Mouse (Mus musculus): ENCODE results near the gene Ube2z. TPM values are rescaled to one million over a fixed set of nuclear protein-coding genes. Genes with fewer than 3 reads are reported as not detected.

Gene Ube2z
- 49.6 TPM for polyA plus RNA-seq (2017; shearing (Covaris generic))

DNA sequence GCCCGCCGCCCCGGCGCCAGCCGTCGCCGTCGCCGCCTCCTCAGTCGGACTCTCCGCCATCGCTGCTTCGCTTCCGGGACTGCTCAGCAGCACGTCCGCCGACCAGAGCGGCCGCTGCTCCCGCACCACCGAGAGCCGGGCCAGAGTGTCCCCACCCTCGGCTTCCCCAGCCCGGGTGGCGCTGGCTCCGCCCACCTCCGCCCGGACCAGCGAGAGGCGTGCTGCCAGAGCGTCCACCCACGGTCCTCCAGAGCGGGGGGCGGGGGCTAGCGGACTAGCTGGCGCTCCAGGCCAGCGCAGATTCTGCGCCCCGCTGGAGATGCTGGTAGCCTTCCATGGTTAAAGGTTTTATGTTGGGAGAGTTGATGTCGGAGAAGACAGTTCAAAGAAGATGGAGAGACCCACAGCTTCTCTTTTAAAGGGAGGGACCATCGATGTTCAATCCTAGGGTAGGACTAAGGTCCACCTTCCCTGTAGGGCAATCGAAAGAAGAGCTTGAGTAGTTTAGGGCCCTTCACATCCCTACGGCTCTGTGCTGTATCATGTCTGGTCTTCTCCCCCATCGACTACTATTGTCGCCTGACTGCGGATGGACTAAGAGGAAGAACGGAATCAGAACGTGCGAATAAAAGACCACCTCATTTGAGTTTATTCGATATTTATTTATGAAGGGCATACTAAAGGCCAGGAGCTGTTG is at the start of gene Ube2z:
Ube2z (minus strand) TSS at position 174 of the 697 bp plus-strand sequence.

DNA sequence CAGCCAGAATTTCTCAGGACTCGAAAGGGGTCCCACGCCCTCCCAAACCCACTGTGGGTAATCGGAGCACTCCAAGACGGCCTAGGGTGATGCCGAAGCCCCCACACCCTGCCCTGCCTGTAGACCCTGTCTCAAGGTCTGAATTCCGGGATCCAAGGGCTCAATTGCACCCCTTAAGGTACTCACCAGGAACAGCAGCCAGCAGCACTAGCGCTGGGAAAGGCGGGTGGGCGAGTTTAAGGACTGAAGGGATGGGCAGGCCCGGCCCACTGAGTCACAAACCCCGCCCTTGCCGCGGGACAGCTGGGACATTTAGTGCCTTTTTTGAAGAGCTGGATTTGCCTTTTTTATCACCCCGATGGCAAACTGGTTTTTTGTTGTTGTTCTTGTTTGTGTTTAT is 46.6 kb upstream of the Ube2z start, which contains the start of gene Calcoco2:
Calcoco2 (minus strand) TSS at position 214 of the 400 bp plus-strand sequence.

DNA sequence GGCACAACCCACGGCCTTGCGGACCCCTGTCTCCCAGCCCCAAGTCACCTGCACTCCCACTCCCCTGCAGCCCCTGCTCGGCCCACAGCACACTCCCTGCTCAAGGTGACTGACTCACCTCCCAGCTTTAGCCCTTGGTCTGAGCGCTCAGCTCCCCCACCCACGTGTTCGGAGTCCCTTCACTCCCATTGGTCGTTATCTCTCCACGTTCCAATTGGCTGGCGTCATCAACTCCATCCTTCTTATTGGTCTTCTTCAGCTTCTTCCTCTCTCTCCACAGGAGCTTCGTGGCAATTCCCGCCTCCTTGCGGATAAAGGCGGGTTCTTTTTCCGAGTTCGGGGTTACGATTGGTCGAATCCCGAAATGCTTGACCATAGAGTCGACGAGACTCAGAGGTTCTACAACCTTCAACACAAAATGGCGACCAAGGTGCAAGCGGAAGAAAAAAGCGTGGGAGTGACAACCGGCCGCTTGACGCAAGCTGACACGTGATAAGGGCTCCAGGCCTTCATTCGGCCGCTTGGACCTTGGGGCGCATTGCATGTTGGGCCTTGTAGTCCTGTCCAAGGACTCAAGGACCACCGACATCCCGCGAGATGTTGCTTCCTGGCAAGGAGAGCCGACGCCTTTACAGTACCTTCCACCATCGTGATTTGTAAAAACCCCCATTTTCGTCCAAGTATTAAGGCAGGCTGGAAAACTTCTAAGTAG is 10.5 kb upstream of the Ube2z start, which contains the start of gene Atp5g1:
Atp5g1 (minus strand) TSS at position 162 of the 712 bp plus-strand sequence.

DNA sequence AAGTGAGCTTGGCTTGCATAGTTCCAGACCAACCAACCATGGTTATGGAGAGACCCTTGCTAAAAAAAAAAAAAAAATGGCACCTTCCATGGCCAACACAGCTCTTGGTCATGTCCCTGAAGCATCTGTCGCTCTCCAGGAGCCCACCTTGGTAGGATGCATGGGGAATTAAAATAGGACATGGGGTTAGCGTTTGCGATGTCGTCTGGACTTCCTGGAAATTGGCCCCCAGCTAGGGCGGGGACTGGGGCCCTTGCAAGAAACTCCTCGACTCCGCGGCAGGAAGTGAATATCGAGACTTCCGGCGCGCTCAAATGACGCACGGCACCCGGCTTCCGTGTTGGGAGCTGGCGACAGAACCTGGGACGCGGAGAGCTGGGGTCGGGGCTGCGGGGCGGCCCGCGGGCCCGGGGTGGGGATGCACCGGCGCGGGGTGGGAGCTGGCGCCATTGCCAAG is 30.6 kb downstream of the Ube2z start, which contains the start of gene Snf8:
Snf8 (plus strand) TSS at position 290 of the 457 bp plus-strand sequence.

DNA sequence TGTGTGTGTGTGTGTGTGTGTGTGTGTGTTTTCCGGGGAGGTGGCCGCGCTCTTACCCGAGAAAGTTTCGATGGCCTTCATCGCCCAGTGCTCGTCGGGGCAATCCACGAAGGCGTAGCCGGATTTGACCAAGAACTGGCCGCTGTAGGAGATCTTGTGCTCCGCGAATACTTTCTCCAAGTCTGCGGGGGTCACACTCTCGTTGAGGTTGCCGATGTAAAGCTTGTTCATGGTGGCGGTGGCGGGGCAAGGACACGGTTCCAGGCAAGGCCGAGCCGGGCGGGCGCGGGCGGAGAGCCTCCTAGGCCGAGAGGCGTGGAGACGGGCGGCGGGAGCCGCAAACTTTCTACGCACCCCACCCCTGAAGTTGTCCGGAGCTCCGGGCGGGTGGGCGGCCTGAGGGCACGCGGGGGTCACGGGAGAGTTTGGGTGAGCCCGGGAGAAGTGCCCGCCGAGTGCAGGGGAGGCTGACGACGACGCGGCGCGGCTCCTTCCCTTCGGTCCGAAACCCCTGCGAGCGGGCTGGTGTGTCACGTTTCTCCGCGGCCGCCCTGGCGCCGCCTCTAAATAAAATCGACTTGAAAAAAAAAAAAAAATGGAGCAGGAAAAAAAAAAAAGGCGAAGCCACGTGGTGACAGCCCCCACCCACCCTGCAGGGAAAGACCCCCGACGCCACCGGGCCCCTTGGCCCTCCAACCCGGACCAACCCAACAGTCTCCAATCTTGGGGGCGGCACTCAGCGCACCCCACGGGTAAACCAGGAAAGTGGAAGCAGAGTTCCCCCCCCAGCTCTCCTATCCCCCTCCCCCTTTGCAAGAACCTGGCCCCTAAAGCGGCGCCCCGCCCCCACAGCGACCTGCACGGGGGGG is 59.6 kb downstream of the Ube2z start, which contains the start of gene Igf2bp1:
Igf2bp1 (minus strand) TSS at position 538 of the 869 bp plus-strand sequence.

Other genes starting within 250 kb of the Ube2z start
- gene Phospho1, start 240.9 kb downstream of the Ube2z start, polyA plus RNA-seq (2017; shearing (Covaris generic)) = not detected
- gene Gngt2, start 228.2 kb downstream of the Ube2z start, polyA plus RNA-seq (2017; shearing (Covaris generic)) = 7.8 TPM
- gene Abi3, start 222.9 kb downstream of the Ube2z start, polyA plus RNA-seq (2017; shearing (Covaris generic)) = 7.7 TPM
- not detected for gene B4galnt2, start 150.5 kb downstream of the Ube2z start, polyA plus RNA-seq (2017; shearing (Covaris generic))
- 0.15 TPM for gene Igf2bp1, start 59.4 kb downstream of the Ube2z start, polyA plus RNA-seq (2017; shearing (Covaris generic))
- not detected for gene Gip, start 40.8 kb downstream of the Ube2z start, polyA plus RNA-seq (2017; shearing (Covaris generic))
- 69.0 TPM for gene Snf8, start 30.5 kb downstream of the Ube2z start, polyA plus RNA-seq (2017; shearing (Covaris generic))
- 246 TPM for gene Atp5g1, start 10.3 kb upstream of the Ube2z start, polyA plus RNA-seq (2017; shearing (Covaris generic))
- not detected for gene Calcoco2, start 46.6 kb upstream of the Ube2z start, polyA plus RNA-seq (2017; shearing (Covaris generic))
- not detected for gene Ttll6, start 68.4 kb upstream of the Ube2z start, polyA plus RNA-seq (2017; shearing (Covaris generic))
- gene Hoxb13, start 128.9 kb upstream of the Ube2z start, polyA plus RNA-seq (2017; shearing (Covaris generic)) = not detected
- gene Hoxb9, start 206.1 kb upstream of the Ube2z start, polyA plus RNA-seq (2017; shearing (Covaris generic)) = not detected
- not detected for gene Hoxb8, start 216.5 kb upstream of the Ube2z start, polyA plus RNA-seq (2017; shearing (Covaris generic))
- not detected for gene Hoxb7, start 221.2 kb upstream of the Ube2z start, polyA plus RNA-seq (2017; shearing (Covaris generic))
- gene Hoxb6, start 227.1 kb upstream of the Ube2z start, polyA plus RNA-seq (2017; shearing (Covaris generic)) = 0.29 TPM
- gene Hoxb5, start 237.9 kb upstream of the Ube2z start, polyA plus RNA-seq (2017; shearing (Covaris generic)) = 0.33 TPM

Measured in effector memory CD4-positive, alpha-beta T cell, adult 7 months (primary cell).